11 mouse cellular contexts compared by ENCODE assay signal in the genomic region with DNA sequence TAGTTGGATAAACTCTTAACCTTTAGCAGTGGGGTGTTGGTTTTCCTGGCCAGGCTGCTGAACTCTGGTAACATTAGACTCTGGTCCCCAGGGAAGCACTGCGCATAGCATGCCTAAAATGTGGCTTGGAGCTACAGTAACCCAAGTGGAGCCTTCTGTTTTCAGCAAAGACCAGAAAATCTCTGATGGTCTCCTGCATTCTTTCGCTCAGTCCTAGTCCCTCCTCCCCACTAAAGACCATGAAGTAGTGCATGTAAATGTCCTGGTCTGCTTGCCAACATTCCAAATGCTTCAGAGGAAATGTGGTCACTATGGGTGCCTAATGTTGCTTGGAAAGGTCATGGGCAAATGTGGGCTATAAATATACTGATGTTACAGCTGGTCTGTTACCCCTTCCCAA.
DNase-seq lines count a peak whose midpoint lies in the region; ATAC-seq and TF ChIP-seq lines count a peak whose summit lies in the region.
"Had no signal": no experiment of that assay in that cellular context is flagged by ENCODE, and none has a peak within 500 bp of the region (broad histone marks: within the 10 kb centered on the region; RNA-seq: fewer than 3 reads in every experiment).

No protein-coding gene starts in this region.

- peak; percentile 18 to 44 for DNase-seq in heart, adult 2 months
- peak; percentile 25 for DNase-seq in embryonic facial prominence, embryonic 11.5 days (ENCODE audit: low spot score)
- peak; percentile 56 to 62 for DNase-seq in heart, adult 9 months (ENCODE audit: low spot score in 2 of 2)
- peak; percentile 30 to 45 for DNase-seq in kidney, postnatal 4 days
- no peak for DNase-seq in layer of hippocampus, adult 11-12 months (ENCODE audit: low spot score)
- DNase-seq in cerebellum, adult 9-10 months = no peak
- DNase-seq in right cerebral cortex, postnatal 14 days = no peak
- DNase-seq: lung, postnatal 4 days had no signal

- no peaks in the 10 kb centered on the region; the same call in 1 of the 2 replicates for H3K36me3 ChIP-seq in heart, adult 2 months (ENCODE audit: control insufficient read depth, insufficient read depth, low read length)
- H3K36me3 ChIP-seq in heart, embryonic 12.5 days = no peaks in the 10 kb centered on the region
- H3K36me3 ChIP-seq in embryonic facial prominence, embryonic 11.5 days (replicated peaks; ENCODE audit: control insufficient read depth, insufficient read depth, low read depth, low read length) = no peaks in the 10 kb centered on the region
- H3K36me3 ChIP-seq: hindbrain, embryonic 15.5 days; limb, embryonic 12.5 days had no signal

- no peak overlapping the region for H3K4me3 ChIP-seq in heart, adult 2 months
- H3K4me3 ChIP-seq in heart, embryonic 12.5 days = no peak overlapping the region
- H3K4me3 ChIP-seq in embryonic facial prominence, embryonic 11.5 days (ENCODE audit: low read depth, low read length) = no peak overlapping the region
- H3K4me3 ChIP-seq: hindbrain, embryonic 15.5 days; limb, embryonic 12.5 days had no signal

- ATAC-seq in heart, embryonic 12.5 days (ENCODE audit: insufficient number of reproducible peaks, low FRiP score) = no peak
- ATAC-seq in embryonic facial prominence, embryonic 11.5 days (replicated peaks; ENCODE audit: insufficient number of reproducible peaks, low FRiP score, low TSS enrichment, low read depth) = no peak

- H3K9me3 ChIP-seq in heart, embryonic 12.5 days (replicated peaks) = no peaks in the 10 kb centered on the region
- no peaks in the 10 kb centered on the region for H3K9me3 ChIP-seq in embryonic facial prominence, embryonic 11.5 days (replicated peaks; ENCODE audit: control insufficient read depth, low read length)
- H3K9me3 ChIP-seq: hindbrain, embryonic 15.5 days; limb, embryonic 12.5 days had no signal

- H3K4me2 ChIP-seq in heart, embryonic 12.5 days = no peak overlapping the region
- H3K4me2 ChIP-seq in embryonic facial prominence, embryonic 11.5 days (ENCODE audit: low read depth, low read length) = no peak overlapping the region
- H3K4me2 ChIP-seq: hindbrain, embryonic 15.5 days; limb, embryonic 12.5 days had no signal

- H3K27ac ChIP-seq in heart, adult 2 months = no peak overlapping the region
- no peak overlapping the region for H3K27ac ChIP-seq in heart, embryonic 12.5 days (ENCODE audit: poor library complexity, severe bottlenecking)
- H3K27ac ChIP-seq in embryonic facial prominence, embryonic 11.5 days (replicated peaks; ENCODE audit: low read depth, low read length) = no peak overlapping the region
- H3K27ac ChIP-seq: hindbrain, embryonic 15.5 days; limb, embryonic 12.5 days had no signal

- H3K27me3 ChIP-seq in heart, adult 2 months (ENCODE audit: control insufficient read depth, insufficient read depth, low read length) = no peaks in the 10 kb centered on the region
- H3K27me3 ChIP-seq in heart, embryonic 12.5 days (replicated peaks) = no peaks in the 10 kb centered on the region
- H3K27me3 ChIP-seq in embryonic facial prominence, embryonic 11.5 days (ENCODE audit: control insufficient read depth, insufficient read depth, low read length) = no peaks in the 10 kb centered on the region
- H3K27me3 ChIP-seq: hindbrain, embryonic 15.5 days; limb, embryonic 12.5 days had no signal

- H3K79me2 ChIP-seq in heart, adult 2 months (replicated peaks; ENCODE audit: control insufficient read depth, insufficient read depth, low read length) = no peaks in the 10 kb centered on the region

- no peak for TF ChIP-seq EP300 in heart, adult 2 months (IDR thresholded peaks at IDR 0.05; ENCODE audit: insufficient read depth, low read depth, low read length)

- H3K4me1 ChIP-seq in heart, adult 2 months (ENCODE audit: control insufficient read depth, insufficient read depth, low read length) = no peaks in the 10 kb centered on the region; the same call in 1 of the 2 replicates
- 0 out of 2 replicates have a peak, but pooled peaks cover 2% of the 10 kb centered on the region for H3K4me1 ChIP-seq in heart, embryonic 12.5 days (replicated peaks)
- no peaks in the 10 kb centered on the region for H3K4me1 ChIP-seq in embryonic facial prominence, embryonic 11.5 days (ENCODE audit: control insufficient read depth, insufficient read depth, low read length)
- H3K4me1 ChIP-seq: hindbrain, embryonic 15.5 days; limb, embryonic 12.5 days had no signal

- intact Hi-C loops in heart, adult 2 months (cut with DNase I) = loop anchor here (10.0 kb wide), 1 partner anchor 212 kb away; no protein-coding TSS in a partner anchor

- no peak for TF ChIP-seq POLR2A in heart, adult 2 months (IDR thresholded peaks at IDR 0.05; ENCODE audit: insufficient read depth, low read depth, low read length)

- no peak for TF ChIP-seq CTCF in heart, adult 2 months (IDR thresholded peaks at IDR 0.05)

- H3K9ac ChIP-seq in heart, adult 2 months (ENCODE audit: low read depth, low read length) = no peak overlapping the region
- H3K9ac ChIP-seq in heart, embryonic 12.5 days = no peak overlapping the region
- no peak overlapping the region for H3K9ac ChIP-seq in embryonic facial prominence, embryonic 11.5 days (replicated peaks; ENCODE audit: low read length)
- H3K9ac ChIP-seq: hindbrain, embryonic 15.5 days; limb, embryonic 12.5 days had no signal

- 67% methylated on average over 2 of the region's 2 CpGs for WGBS in heart, adult 2 months
- 82% methylated on average over 2 of the region's 2 CpGs for WGBS in heart, embryonic 12.5 days
- 57% methylated on average over 2 of the region's 2 CpGs for WGBS in embryonic facial prominence, embryonic 11.5 days

Comparison
In these comparisons a context has a peak if more than half of its experiments do, and no peak if none do; other contexts are left out.
1. DNase-seq: peak in heart, adult 2 months (2 of 2), embryonic facial prominence, embryonic 11.5 days (single experiment), heart, adult 9 months (2 of 2) and kidney, postnatal 4 days (2 of 2); none in layer of hippocampus, adult 11-12 months (single experiment), cerebellum, adult 9-10 months (single experiment) and right cerebral cortex, postnatal 14 days (single experiment).